Mouse (Mus musculus) urinary bladder, adult 18-20 months (tissue): ENCODE data around the gene Actr3b.
"Not testable (repeated sequence)": the region's sequence is repeated elsewhere in the genome, so short reads cannot be mapped to it uniquely, and the experiment has no call there.

Source experiments
- DNase-seq, 2 experiments: peaks; one replicate each; pipeline ENCODE4 v3.0.0; 2022; ENCODE audit warnings: low spot score in 2 of 2, mixed read lengths in 2 of 2

Gene Actr3b

DNA sequence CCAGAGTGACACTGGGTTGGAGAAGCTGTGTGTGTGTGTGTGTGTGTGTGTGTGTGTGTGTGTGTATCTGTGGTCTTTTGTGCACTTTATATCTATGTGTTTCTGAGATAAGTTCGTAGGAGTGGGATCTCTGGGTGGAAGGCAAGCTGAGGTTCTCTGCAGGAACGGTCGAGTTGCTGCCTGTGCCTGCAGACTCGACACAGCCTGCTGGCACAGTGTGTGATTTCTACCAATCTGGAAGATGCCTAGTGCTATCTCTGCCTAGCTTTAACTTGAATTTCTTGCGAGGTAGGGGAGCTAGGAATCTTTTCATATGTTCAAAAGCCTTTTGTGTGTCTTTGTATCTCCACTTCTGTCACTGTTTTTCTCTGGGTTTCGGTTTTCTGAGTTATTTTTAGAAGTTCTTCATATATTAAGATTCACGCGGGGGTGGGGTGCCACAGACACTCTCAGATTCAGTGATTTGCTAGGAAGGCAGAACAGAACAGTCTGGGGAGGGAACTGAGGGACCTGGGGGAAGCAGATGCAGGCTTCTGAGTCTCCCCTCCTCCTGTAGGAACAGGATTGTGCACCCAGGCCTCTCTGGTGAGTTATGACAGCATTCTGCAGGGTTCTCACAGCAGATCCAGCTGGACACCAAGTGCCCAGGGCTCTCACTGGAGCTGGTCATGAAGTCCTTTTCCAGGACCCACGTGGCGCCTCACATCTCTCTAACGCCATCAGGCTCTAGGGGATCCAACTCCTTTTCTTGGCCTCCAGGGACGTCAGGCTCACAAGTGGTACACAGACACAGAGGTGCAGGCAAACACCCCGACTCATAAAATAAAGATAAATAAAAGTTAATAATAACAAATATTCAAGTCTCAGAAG is 14.4 kb downstream of the Actr3b start:
- DNase-seq, result no peak

DNA sequence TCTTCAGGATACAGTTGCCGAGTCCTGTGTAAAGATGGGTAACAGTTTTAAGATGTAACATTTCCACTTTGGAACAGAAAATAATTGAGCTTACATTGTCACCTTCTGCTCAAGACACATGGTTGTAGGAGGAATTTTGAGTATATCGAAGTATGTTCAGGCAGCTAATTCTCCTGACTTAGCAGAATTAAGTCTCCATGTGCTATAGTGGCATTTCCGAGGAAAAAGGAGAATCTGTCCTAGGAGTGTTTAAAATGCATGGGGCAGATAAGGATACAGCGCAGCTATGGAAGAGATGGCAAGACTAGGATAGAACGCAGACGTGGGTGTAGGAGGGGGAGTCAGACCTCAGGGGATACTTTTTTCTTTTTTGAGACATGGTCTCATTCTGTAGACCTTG is 31.8 kb downstream of the Actr3b start:
- no peak for DNase-seq

GRCm38 (mm10) chr5:25797776-25798175 is 38.0 kb downstream of the Actr3b start:
- DNase-seq, result no peak

- DNase-seq, result no peak
Observed at GRCm38 (mm10) chr5:25800929-25801328, 41.1 kb downstream of the Actr3b start.

GRCm38 (mm10) chr5:25801744-25802143 is 41.9 kb downstream of the Actr3b start:
- DNase-seq, result no peak

GRCm38 (mm10) chr5:25804569-25804968 is 44.8 kb downstream of the Actr3b start:
- no peak for DNase-seq

GRCm38 (mm10) chr5:25812922-25813321 is 53.1 kb downstream of the Actr3b start:
- DNase-seq, result no peak

DNA sequence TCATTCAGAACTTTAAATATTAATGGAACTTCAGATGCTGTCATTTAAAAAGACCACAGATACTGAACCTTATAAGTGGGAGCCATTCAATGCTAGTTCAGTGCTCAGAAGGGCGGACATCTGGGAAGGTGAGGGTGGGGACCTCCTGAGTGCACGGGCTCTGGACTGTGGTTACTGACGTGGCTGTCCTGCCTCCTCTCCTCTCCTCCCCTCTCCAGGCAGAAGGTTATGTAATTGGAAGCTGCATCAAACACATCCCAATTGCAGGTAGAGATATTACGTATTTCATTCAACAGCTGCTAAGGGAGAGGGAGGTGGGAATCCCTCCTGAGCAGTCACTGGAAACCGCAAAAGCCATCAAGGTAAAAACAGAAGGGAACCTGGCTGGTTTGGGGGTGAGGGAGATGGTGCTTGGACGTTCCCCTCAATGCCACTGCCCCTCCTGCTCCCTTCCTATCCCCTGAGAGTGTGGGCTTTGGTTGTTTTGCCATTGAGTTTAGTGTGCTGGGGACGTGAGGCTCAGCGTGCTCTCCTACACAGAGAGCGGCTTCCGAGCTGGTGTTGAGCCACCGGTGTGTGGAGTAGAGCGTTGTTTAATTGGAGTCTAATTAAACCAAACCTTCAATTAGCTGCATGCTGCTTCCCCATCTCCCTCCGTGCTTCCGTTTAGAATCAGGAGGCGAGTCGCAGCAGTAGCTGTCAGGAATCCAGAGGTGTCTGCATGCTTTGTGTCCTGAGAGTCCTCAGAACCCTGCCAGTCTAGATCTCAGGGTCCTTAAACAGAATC is 69.7 kb downstream of the Actr3b start:
- DNase-seq, result no peak

DNA sequence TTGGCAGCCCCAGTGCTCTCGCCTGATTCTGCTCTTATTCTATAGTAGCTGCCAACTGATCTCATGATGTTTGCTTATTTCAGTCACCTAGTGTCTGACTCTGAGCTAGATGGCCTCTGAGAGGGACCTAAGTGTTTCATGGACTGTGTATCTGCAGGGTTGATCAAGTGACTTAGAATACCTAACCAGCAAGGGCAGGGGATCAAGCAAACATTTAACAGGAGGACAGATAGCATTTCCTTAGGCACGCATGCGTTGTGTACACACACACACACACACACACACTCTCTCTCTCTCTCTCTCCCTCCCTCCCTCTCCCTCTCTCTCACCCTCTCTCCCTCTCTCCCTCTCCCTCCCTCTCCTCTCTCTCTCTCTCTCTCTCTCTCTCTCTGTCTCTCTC is 71.0 kb downstream of the Actr3b start:
- DNase-seq, result no peak

DNA sequence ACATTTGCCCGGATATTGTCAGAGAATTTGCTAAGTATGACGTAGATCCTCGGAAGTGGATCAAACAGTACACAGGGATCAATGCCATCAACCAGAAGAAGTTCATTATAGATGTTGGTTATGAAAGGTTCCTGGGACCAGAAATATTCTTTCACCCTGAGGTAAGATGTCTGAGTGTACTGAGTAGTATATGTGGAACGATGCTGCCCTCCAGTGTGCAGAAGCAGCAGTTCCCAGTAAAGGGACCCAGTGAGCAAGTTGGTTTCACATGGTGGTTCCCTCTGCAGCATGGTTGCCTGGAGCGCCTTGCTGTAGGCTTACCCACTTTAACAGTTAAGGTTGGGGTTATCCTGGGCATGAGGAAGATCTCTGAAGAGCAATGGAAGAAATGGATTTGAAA is 71.8 kb downstream of the Actr3b start:
- DNase-seq, result peak in 1 of 2 experiments; percentile 3

- DNase-seq, result peak in 1 of 2 experiments; percentile 11
Observed at GRCm38 (mm10) chr5:25839400-25839799, 79.6 kb downstream of the Actr3b start.

DNA sequence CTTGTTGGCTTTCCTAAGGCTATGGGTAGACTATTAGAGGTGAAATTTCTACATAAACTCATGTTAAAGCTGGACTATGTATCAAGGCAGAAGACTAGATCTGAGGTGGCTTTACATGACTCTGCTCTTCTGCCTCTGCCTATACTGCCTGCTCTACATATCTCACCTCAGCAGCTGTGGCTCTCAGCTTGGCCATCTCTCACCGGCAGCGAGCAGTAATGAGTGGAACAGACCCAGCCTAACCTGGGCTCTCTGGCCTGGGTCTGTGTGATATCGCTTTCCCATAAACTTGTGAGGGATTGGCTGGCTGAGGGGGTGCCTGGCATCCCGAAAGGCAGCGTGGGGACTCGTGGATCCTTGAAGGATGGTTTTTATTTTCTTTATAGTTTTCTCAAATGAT is 86.8 kb downstream of the Actr3b start:
- no peak for DNase-seq

DNA sequence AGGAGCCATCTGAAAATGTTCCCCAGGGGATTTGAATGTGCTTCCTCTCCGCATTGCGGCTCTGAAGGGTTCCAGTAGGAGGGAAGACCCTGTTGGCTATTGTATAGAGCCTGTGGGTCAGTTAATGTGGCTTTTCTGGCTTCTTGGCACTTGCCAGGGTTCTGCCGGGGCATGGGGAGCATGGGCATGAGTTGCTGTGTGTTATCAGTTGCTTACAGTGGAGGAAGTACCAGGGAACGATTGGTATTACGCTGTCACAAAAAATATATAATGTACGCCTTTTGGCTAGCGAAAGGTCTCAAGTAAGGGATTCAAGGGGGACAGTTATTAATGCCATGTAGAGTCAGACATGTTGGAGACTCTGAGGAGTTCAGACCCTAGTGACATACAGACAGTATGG is 87.4 kb downstream of the Actr3b start:
- DNase-seq, result no peak

DNA sequence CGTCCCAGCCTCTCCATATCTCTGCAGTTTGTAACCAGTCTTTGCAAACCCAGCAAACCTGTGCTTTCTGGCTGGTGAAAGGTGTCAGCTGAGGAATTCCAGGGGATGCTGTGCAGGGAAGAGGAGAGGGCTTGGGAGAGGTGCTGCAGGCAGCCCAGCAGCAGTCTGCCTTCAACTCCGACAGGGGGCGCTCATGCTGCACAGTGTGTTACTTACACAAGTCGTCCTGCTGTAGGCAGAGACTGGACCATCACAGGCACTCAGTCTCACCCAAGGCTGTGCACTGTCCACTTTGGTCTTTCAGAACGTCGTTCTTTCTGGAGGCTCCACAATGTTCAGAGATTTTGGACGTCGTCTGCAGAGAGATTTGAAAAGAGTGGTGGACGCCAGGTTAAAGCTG is 88.3 kb downstream of the Actr3b start:
- no peak for DNase-seq

- no peak for DNase-seq
Observed at GRCm38 (mm10) chr5:25866201-25866600, 106.4 kb downstream of the Actr3b start.

DNA sequence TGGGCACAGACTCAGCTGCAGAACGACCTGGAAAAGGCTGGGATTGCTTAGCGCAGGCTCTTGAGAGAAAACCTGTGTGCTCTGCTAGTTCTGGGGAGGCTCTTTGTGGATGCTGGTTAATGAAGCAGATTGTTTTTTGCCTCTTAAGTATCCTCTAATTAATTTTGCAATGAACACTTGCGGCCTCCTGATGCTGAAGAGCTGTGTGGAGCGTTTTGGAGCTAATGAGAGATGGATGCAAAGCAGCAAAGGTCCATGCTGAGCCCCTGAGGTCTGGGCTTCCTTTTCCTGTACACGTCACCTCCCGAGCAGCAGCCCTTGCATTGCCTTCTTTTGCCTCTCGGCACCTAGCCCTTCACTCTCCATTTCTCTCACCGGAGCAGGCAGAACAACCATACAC is 110.1 kb downstream of the Actr3b start:
- DNase-seq, result no peak

DNA sequence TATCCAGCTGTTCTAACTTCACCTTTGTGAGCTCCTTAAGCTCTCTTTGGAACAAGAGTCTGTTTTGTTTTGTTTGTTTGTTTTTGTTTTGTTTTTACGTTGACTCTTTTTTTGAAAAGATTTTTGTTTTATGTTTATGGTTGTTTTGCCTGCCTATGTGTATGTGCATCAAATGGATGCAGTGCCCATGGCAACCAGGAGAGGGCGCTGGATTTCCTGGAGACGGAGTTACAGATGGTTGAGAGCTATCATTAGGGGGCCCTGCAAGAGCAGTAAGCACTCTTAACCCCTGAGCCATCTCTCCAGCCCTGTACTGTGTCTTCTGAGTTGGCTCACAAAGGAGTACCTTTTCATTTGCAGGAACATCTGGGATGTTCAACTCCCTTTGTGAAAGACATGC is 110.8 kb downstream of the Actr3b start:
- no peak for DNase-seq

DNA sequence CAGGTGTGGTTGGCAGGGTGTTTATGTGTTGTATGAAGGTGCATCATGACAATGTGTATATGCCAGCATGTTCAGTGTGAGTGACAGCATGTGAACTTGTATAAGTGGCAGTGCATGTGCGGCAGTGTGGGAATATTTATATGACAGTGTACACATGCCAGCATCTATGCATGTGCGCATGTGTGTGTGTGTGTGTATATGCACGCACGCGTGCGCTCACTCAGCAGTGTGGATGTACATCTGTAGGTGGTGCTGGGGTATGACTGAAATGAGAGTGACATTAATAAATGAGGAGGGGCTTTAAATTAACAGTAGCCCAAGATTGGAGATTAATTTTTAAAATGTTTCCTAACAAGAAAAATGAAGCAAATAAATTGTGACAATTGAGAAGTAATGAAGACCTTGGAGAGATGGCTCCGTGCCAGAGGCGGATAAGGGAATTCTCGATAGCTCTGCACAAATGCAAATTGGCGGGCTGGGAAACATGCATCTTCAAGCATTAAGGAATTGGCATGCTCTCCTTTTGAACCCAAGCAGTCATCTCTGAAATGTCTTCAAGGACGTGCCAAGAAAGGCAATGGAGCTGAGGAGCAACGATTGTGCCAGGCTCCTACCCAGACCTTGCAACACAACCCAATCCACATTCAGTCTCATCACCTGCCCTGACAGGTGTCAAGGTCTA is 111.7 kb downstream of the Actr3b start:
- no peak for DNase-seq

- DNase-seq, result no peak
Observed at GRCm38 (mm10) chr5:25873046-25873445, 113.2 kb downstream of the Actr3b start.

DNA sequence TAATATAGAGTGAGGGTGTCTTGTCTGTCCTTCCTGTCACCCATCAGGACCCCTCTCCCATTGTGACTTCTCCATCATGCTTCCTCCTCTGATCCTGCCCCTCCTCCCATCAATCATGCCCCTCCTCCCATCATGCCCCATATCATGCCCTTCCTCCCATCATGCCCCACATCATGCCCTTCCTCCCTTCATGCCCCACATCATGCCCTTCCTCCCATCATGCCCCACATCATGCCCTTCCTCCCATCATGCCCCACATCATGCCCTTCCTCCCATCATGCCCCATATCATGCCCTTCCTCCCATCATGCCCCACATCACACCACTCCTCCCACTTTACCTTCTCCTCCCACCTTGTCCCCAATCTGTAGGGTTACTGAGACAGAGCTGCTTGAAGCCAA is 116.1 kb downstream of the Actr3b start:
- DNase-seq, result not testable (repeated sequence)

DNA sequence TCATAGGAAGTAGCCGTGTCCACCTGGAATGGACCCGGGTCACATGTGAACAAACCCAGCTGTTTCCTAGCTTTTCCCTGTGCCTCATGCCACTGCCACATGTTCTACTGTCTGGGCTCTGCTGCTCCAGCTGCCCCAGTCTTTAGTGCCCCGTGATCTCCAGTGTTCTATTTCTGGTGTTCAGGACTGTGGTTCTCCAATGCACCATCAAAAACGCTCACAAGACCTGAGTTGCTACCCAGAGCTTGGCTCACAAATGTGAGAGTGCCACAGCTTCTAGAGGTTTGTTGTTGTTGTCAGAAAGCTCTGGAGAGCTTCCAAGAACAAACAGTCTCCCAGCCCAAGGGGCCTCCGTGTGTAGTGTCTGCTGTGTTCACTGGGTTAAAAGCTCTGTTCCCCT is 117.5 kb downstream of the Actr3b start:
- no peak for DNase-seq

GRCm38 (mm10) chr5:25877996-25878395 is 118.2 kb downstream of the Actr3b start:
- DNase-seq, result no peak
